In the genomic region with DNA sequence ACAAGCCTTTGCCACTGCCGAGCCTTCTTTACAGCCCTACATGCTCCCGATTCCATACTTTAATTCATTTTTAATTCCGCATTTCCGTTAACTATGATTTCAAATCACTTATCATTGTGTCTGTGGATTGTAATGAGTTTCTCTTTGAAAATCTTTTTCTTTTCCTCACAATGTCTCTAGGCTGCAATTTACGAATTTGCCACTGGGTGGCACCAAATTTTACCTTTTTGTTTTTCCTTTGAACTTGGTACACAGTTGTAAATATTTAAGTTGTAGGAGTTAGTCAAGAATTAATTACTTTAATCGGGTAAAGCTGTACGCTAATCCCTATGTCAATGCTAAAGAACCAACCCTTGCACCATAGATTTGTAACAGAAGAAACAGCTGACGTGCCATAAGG, we compare ENCODE assay signal across 9 mouse cellular contexts. TPM values are rescaled to one million over a fixed set of nuclear protein-coding genes. Genes with fewer than 3 reads are reported as not detected.
DNase-seq lines count a peak whose midpoint lies in the region; ATAC-seq and TF ChIP-seq lines count a peak whose summit lies in the region.
"Had no signal": no experiment of that assay in that cellular context is flagged by ENCODE, and none has a peak within 500 bp of the region (broad histone marks: within the 10 kb centered on the region; RNA-seq: fewer than 3 reads in every experiment).

No protein-coding gene starts in this region.

- H3K27ac ChIP-seq in forebrain, embryonic 16.5 days (ENCODE audit: low read length), result no peak overlapping the region
- H3K27ac ChIP-seq in kidney, postnatal 0 days, result no peak overlapping the region
- no peak overlapping the region for H3K27ac ChIP-seq in lung, embryonic 15.5 days

- H3K4me1 ChIP-seq in forebrain, embryonic 16.5 days (replicated peaks; ENCODE audit: control insufficient read depth, insufficient read depth, low read length), result no peaks in the 10 kb centered on the region
- no peaks in the 10 kb centered on the region for H3K4me1 ChIP-seq in kidney, postnatal 0 days (replicated peaks; ENCODE audit: insufficient read depth, low read length)
- H3K4me1 ChIP-seq in lung, embryonic 15.5 days, result no peaks in the 10 kb centered on the region

- peak; percentile 78 for TF ChIP-seq CTCF in kidney, postnatal 0 days (IDR thresholded peaks at IDR 0.05; ENCODE audit: low read depth)

- H3K27me3 ChIP-seq in forebrain, embryonic 16.5 days (replicated peaks; ENCODE audit: control insufficient read depth, insufficient read depth, low read length), result no peaks in the 10 kb centered on the region
- no peaks in the 10 kb centered on the region for H3K27me3 ChIP-seq in kidney, postnatal 0 days (ENCODE audit: insufficient read depth, low read length)
- no peaks in the 10 kb centered on the region for H3K27me3 ChIP-seq in lung, embryonic 15.5 days

- peak overlapping the region; percentile 20; the same call in 1 of the 2 replicates for H3K4me3 ChIP-seq in forebrain, embryonic 16.5 days (replicated peaks; ENCODE audit: low read length)
- no peak overlapping the region for H3K4me3 ChIP-seq in kidney, postnatal 0 days (replicated peaks; ENCODE audit: low read depth, low read length)
- peak overlapping the region; percentile 20 for H3K4me3 ChIP-seq in lung, embryonic 15.5 days

- H3K36me3 ChIP-seq in forebrain, embryonic 16.5 days (ENCODE audit: control insufficient read depth, insufficient read depth), result no peaks in the 10 kb centered on the region
- H3K36me3 ChIP-seq in kidney, postnatal 0 days (ENCODE audit: insufficient read depth, low read length), result no peaks in the 10 kb centered on the region
- H3K36me3 ChIP-seq in lung, embryonic 15.5 days, result no peaks in the 10 kb centered on the region

- 13% methylated on average over 8 of the region's 8 CpGs for WGBS in forebrain, embryonic 16.5 days
- WGBS in kidney, postnatal 0 days, result 16% methylated on average over 8 of the region's 8 CpGs
- 14% methylated on average over 8 of the region's 8 CpGs for WGBS in lung, embryonic 15.5 days

- peak; percentile 7 to 58 for DNase-seq in kidney, adult 8-10 months
- DNase-seq in kidney, adult 11 months, result no peak
- DNase-seq in adrenal gland, postnatal 25 days, result peak; percentile 17
- peak; percentile 44 for DNase-seq in kidney, postnatal 0 days (ENCODE audit: low spot score)
- peak; percentile 50 for DNase-seq in right cerebral cortex, postnatal 14 days
- no peak for DNase-seq in thymus, postnatal 25 days

- no peak overlapping the region for H3K9ac ChIP-seq in forebrain, embryonic 16.5 days (replicated peaks; ENCODE audit: low read depth, low read length)
- H3K9ac ChIP-seq in kidney, postnatal 0 days (ENCODE audit: low read depth, low read length), result no peak overlapping the region
- no peak overlapping the region for H3K9ac ChIP-seq in lung, embryonic 15.5 days

- no peaks in the 10 kb centered on the region for H3K9me3 ChIP-seq in forebrain, embryonic 16.5 days (ENCODE audit: control insufficient read depth, low read length)
- no peaks in the 10 kb centered on the region for H3K9me3 ChIP-seq in kidney, postnatal 0 days (replicated peaks; ENCODE audit: low read length)
- no peaks in the 10 kb centered on the region for H3K9me3 ChIP-seq in lung, embryonic 15.5 days

- H3K4me2 ChIP-seq in forebrain, embryonic 16.5 days (ENCODE audit: low read length), result peak overlapping the region; percentile 43
- no peak overlapping the region for H3K4me2 ChIP-seq in kidney, postnatal 0 days (ENCODE audit: low read length)
- H3K4me2 ChIP-seq in lung, embryonic 15.5 days, result peak overlapping the region; percentile 35; the same call in 1 of the 2 replicates

- ATAC-seq in forebrain, embryonic 16.5 days, result 0 out of 2 replicates have a peak, but pooled peaks have one; percentile 28
- no peak for ATAC-seq in kidney, postnatal 0 days (replicated peaks; ENCODE audit: low FRiP score, low read depth)
- no peak for ATAC-seq in lung, embryonic 15.5 days (ENCODE audit: borderline replicate concordance, extremely low read depth, low FRiP score, low TSS enrichment)

RNA-seq across cellular contexts. Expression of gene Aass, which starts 47.3 kb away (rescaled TPM):
- total RNA-seq in adrenal gland, postnatal 25 days (2021), result 3.7 and 6.4 TPM in 2 replicates
- 0.65 and 0.76 TPM in 2 replicates for polyA plus RNA-seq in forebrain, embryonic 16.5 days (2015; fragmentation: Nextera tagmentation; extraction: Ambion mirVana)
- 1.9 and 2.4 TPM in 2 replicates for polyA plus RNA-seq in kidney, postnatal 0 days (2015; fragmentation: Nextera tagmentation; extraction: Ambion mirVana)
- 3.2 and 4.3 TPM in 2 replicates for polyA plus RNA-seq in lung, embryonic 15.5 days (2015; fragmentation: Nextera tagmentation; extraction: Ambion mirVana)
- total RNA-seq: common myeloid progenitor, adult 5-6 weeks had no signal

Comparison
In these comparisons a context has a peak if more than half of its experiments do, and no peak if none do; other contexts are left out.
1. DNase-seq: peak in kidney, adult 8-10 months (2 of 2), adrenal gland, postnatal 25 days (single experiment), kidney, postnatal 0 days (single experiment) and right cerebral cortex, postnatal 14 days (single experiment); none in kidney, adult 11 months (single experiment) and thymus, postnatal 25 days (single experiment).